Mouse (Mus musculus): Measurements from ENCODE around the gene Drc1.
A peak's percentile ranks its signal among the peaks of the same experiment; 100 is the strongest.

The Drc1 gene

GRCm38 (mm10) chr5:30281291-30281732 is at the start of gene Drc1:
Gene Drc1 (plus strand): TSS chr5:30281388.
- DNase-seq (ENCODE audit: low read depth): no peak

GRCm38 (mm10) chr5:30231891-30232270 is 49.3 kb upstream of the Drc1 start:
- no peak for DNase-seq (ENCODE audit: low read depth)

GRCm38 (mm10) chr5:30232271-30232971 is 48.8 kb upstream of the Drc1 start, which contains the start of gene Selenoi:
Gene Selenoi (plus strand): TSS chr5:30232581.
- DNase-seq (ENCODE audit: low read depth): peak; percentile 98

- peak; percentile 49 for DNase-seq (ENCODE audit: low read depth)
These were observed 48.1 kb upstream of the Drc1 start for GRCm38 (mm10) chr5:30233042-30233441.

- no peak for DNase-seq (ENCODE audit: low read depth)
These were observed 47.2 kb upstream of the Drc1 start for GRCm38 (mm10) chr5:30233979-30234378.

- no peak for DNase-seq (ENCODE audit: low read depth)
These were observed 45.5 kb upstream of the Drc1 start for GRCm38 (mm10) chr5:30235641-30236126.

- no peak for DNase-seq (ENCODE audit: low read depth)
These were observed 42.7 kb upstream of the Drc1 start for GRCm38 (mm10) chr5:30238533-30238932.

GRCm38 (mm10) chr5:30240552-30240951 is 40.6 kb upstream of the Drc1 start:
- peak; percentile 28 for DNase-seq (ENCODE audit: low read depth)

GRCm38 (mm10) chr5:30242410-30242809 is 38.8 kb upstream of the Drc1 start:
- no peak for DNase-seq (ENCODE audit: low read depth)

- peak; percentile 36 for DNase-seq (ENCODE audit: low read depth)
These were observed 37.4 kb upstream of the Drc1 start for GRCm38 (mm10) chr5:30243741-30244140.

- no peak for DNase-seq (ENCODE audit: low read depth)
These were observed 35.2 kb upstream of the Drc1 start for GRCm38 (mm10) chr5:30245861-30246416.

GRCm38 (mm10) chr5:30247666-30248065 is 33.5 kb upstream of the Drc1 start:
- peak; percentile 14 for DNase-seq (ENCODE audit: low read depth)

GRCm38 (mm10) chr5:30255567-30256354 is 25.4 kb upstream of the Drc1 start:
- no peak for DNase-seq (ENCODE audit: low read depth)

- DNase-seq (ENCODE audit: low read depth): no peak
These were observed 22.4 kb upstream of the Drc1 start for GRCm38 (mm10) chr5:30258776-30259175.

GRCm38 (mm10) chr5:30270571-30271190 is 10.5 kb upstream of the Drc1 start:
- no peak for DNase-seq (ENCODE audit: low read depth)

GRCm38 (mm10) chr5:30271599-30272281 is 9.4 kb upstream of the Drc1 start:
- DNase-seq (ENCODE audit: low read depth): no peak

GRCm38 (mm10) chr5:30276361-30276760 is 4.8 kb upstream of the Drc1 start:
- DNase-seq (ENCODE audit: low read depth): no peak

GRCm38 (mm10) chr5:30278952-30279351 is 2.2 kb upstream of the Drc1 start:
- no peak for DNase-seq (ENCODE audit: low read depth)

- DNase-seq (ENCODE audit: low read depth): no peak
These were observed 1.7 kb upstream of the Drc1 start for GRCm38 (mm10) chr5:30279446-30279845.

- DNase-seq (ENCODE audit: low read depth): no peak
These were observed 324 bp upstream of the Drc1 start for GRCm38 (mm10) chr5:30280864-30281263.

GRCm38 (mm10) chr5:30285944-30286799 is 5.0 kb downstream of the Drc1 start:
- no peak for DNase-seq (ENCODE audit: low read depth)
